Mouse (Mus musculus) hindbrain, embryonic 13.5 days (tissue): Measurements from ENCODE around the gene Gm43064. TPM values are rescaled to one million over a fixed set of nuclear protein-coding genes. Genes with fewer than 3 reads are reported as not detected.

Experiments
- ATAC-seq: fragments of 200-750 bp; cut with Nextera tagmentation; 2 replicates; pipeline ENCODE4 v1.8.0; 2017; ENCODE audit warnings: moderate TSS enrichment; ENCODE audit not compliant: low FRiP score
- H3K27ac ChIP-seq: fragments of 300-500 bp; sonication (generic); 2 replicates; pipeline ENCODE4 v1.5.1; 2015; ENCODE audit warnings: inconsistent platforms, mild to moderate bottlenecking, moderate library complexity
- H3K27me3 ChIP-seq: fragments of 300-500 bp; sonication (generic); 2 replicates; pipeline ENCODE4 v1.6.1; 2015; ENCODE audit warnings: mild to moderate bottlenecking, inconsistent platforms
- H3K36me3 ChIP-seq: fragments of 300-500 bp; sonication (generic); 2 replicates; pipeline ENCODE4 v1.6.1; 2015; ENCODE audit warnings: mild to moderate bottlenecking, inconsistent platforms
- H3K4me1 ChIP-seq: fragments of 300-500 bp; sonication (generic); replicated peaks from 2 replicates; pipeline ENCODE4 v1.6.1; 2015; ENCODE audit warnings: inconsistent platforms
- H3K4me2 ChIP-seq: fragments of 300-500 bp; sonication (generic); 2 replicates; pipeline ENCODE4 v1.6.1; 2015; ENCODE audit warnings: inconsistent platforms, mild to moderate bottlenecking, moderate library complexity
- H3K4me3 ChIP-seq: fragments of 300-500 bp; sonication (generic); 2 replicates; pipeline ENCODE4 v1.5.1; 2015; ENCODE audit warnings: mild to moderate bottlenecking, inconsistent platforms
- H3K9ac ChIP-seq: fragments of 300-500 bp; sonication (generic); 2 replicates; pipeline ENCODE4 v1.6.1; 2015; ENCODE audit warnings: mild to moderate bottlenecking, inconsistent platforms
- H3K9me3 ChIP-seq: fragments of 300-500 bp; sonication (generic); 2 replicates; pipeline ENCODE4 v1.6.1; 2016; ENCODE audit warnings: inconsistent platforms
- WGBS: fragments of 180-500 bp; shearing (Covaris S2); methylation state at CpG from one replicate; pipeline ENCODE4 v1.1.7; 2015; 5-methylcytosine and 5-hydroxymethylcytosine counted together
- polyA plus RNA-seq: library from polyadenylated mRNA; unstranded; fragments of >200 nt; fragmentation: Nextera tagmentation; extraction: Ambion mirVana; gene quantifications from 2 replicates; pipeline ENCODE4 v1.2.1, GENCODE M21; 2015

The Gm43064 gene
- 0.53 TPM in 1 of 2 replicates, not detected in the other for polyA plus RNA-seq

DNA sequence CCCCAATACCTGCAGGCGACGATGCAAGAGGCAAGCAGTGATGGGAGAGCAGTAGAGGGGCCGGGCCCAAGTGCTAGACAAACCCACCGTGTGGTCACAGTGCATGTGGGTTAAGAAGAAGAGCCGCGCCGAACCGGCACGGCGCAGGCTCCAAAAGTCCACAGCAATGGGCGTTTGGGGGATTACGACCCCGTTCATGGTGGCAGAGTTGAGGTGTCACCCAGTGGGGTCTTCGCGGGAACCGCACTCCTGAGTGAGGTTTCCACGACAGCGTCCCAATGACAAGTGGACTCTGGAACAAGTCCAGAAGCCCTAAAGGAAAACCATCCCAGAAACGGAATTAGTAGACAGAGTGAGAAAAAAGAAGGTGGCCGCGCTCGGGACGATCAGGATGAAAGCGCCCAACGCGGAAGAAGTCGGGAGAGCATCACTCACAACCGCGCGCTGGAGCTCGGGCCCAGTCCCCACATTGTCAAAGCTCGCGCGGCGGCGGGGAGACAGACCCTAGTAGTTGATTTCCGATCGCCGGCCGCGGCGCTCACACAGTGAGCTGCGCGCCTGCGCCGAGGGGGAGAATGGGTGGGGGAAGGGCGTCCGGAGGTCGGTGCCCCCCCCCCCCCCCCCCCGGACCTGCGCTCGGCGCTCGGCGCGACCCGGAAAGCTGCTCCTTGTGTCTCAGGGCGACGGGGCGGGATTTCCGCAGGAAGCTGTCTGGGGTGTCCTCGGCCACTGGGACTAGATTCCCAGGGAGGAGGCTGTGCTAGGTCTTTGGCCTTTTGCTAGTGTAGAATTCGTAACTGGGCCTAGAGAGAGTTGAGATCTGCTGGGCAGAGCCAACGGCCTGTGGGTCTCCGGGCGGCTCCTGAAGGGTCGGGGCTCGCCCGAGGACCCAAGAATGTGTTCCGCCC lies at the start of gene Gm43064, which contains the start of the genes Dclre1b and Ap4b1:
Gene Gm43064 (plus strand): TSS at position 683 of the 908 bp plus-strand sequence.
Gene Dclre1b (minus strand): TSS at position 554 of the 908 bp plus-strand sequence.
Gene Ap4b1 (plus strand): TSS at position 630 of the 908 bp plus-strand sequence.
- peaks cover 18% of the 10 kb centered on the region for H3K4me1 ChIP-seq
- peaks cover 26% of the 10 kb centered on the region for H3K36me3 ChIP-seq
- H3K27me3 ChIP-seq = no peaks in the 10 kb centered on the region
- H3K4me3 ChIP-seq = peak within 1 kb of the TSS; percentile 82
- WGBS = under 1% methylated on average over 61 of the region's 70 CpGs
- H3K27ac ChIP-seq = peak within 1 kb of the TSS; percentile 94
- peak within 1 kb of the TSS; percentile 89 for H3K9ac ChIP-seq
- peak within 1 kb of the TSS; percentile 82 for H3K4me2 ChIP-seq
- peak; percentile 99 for ATAC-seq
- H3K9me3 ChIP-seq = no peaks in the 10 kb centered on the region

DNA sequence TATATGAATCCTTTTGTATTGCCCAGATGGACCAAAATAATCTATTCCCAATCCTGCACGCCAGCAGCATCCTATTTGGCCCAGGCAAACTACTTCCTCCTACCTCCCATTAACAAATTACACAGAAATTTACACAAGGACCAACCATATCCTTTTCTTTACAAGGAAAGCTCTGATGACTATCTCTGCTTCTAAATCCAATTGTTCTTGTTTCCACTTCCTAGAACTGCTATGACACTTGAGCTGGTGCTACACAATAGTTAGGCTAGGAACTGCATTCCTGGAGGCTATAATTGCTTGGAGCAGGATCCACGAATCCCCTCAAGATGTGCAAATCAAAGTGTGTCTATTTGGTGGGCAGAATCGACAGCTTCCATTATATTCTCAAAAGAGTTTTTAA lies 42.6 kb upstream of the Gm43064 start:
- Histone ChIP-seq H3K4me1 (peaks cover 3% of the 10 kb centered on the region; the same call in 1 of the 2 replicates), H3K27me3 (no peaks in the 10 kb centered on the region), H3K9ac (no peak overlapping the region), H3K4me2 (no peak overlapping the region), H3K4me3 (no peak overlapping the region), H3K9me3 (no peaks in the 10 kb centered on the region), H3K36me3 (peaks cover 28% of the 10 kb centered on the region), H3K27ac (no peak overlapping the region)
- WGBS = 79% methylated on average over 3 of the region's 3 CpGs
- ATAC-seq = no peak

DNA sequence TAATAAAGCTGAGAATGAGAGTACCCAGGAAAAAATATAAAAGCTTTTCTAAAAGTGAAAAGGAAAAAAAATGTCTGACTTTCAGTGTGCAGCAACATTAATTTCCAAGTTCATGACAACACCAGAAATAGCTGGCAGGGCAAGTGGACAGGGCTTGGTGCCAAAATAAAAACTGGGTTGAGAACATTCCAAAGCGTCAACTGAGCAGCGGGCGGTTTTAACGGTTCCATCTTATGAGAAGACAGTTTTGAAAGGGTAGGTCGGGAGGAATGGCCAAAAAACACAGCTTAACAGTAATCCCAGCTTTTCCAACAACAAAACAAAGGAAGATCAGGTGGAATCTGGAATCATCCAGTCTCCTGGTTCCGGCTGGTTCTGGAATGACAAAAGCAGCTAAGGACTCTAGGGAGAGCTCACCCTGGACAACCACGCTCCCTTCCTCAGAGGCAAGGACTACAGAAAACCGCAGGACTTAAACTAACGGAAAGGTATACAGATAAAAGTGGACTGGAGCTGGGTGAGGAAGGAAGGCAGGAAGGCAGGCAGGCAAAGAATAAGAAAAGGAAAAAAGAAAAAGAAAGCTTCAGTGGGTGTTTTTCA lies 37.7 kb upstream of the Gm43064 start:
- H3K36me3 ChIP-seq = peaks cover 18% of the 10 kb centered on the region
- no peak overlapping the region for H3K4me2 ChIP-seq
- H3K4me3 ChIP-seq = no peak overlapping the region
- ATAC-seq = no peak
- WGBS = 81% methylated on average over 9 of the region's 9 CpGs
- no peak overlapping the region for H3K9ac ChIP-seq
- no peaks in the 10 kb centered on the region for H3K27me3 ChIP-seq
- H3K4me1 ChIP-seq = peaks cover 11% of the 10 kb centered on the region; the same call in 1 of the 2 replicates
- no peaks in the 10 kb centered on the region for H3K9me3 ChIP-seq
- H3K27ac ChIP-seq = no peak overlapping the region

DNA sequence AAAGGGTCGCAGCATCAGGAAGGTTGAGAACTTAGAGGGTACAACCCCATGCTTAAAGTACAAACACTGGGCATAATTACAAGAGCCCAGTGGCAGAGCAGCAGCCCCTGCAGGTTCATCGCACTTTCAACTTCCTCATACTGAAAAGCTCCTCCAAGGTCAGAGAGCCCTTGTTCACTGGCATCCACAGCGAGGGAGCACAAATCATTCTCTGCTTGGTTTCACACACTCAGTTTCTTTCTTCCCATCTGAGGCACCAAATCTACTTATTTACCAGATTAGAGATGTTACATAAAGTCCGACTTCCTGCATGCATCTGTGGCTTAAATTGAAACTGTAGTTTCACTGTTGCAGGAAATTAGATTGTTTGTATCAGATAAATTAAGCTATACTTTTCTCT lies 36.5 kb upstream of the Gm43064 start:
- Histone ChIP-seq H3K4me1 (peaks cover 11% of the 10 kb centered on the region; the same call in 1 of the 2 replicates), H3K27ac (no peak overlapping the region), H3K27me3 (no peaks in the 10 kb centered on the region), H3K4me3 (no peak overlapping the region), H3K9me3 (no peaks in the 10 kb centered on the region), H3K4me2 (no peak overlapping the region), H3K9ac (no peak overlapping the region), H3K36me3 (peaks cover 28% of the 10 kb centered on the region)
- ATAC-seq = no peak
- 84% methylated on average over 4 of the region's 4 CpGs for WGBS

DNA sequence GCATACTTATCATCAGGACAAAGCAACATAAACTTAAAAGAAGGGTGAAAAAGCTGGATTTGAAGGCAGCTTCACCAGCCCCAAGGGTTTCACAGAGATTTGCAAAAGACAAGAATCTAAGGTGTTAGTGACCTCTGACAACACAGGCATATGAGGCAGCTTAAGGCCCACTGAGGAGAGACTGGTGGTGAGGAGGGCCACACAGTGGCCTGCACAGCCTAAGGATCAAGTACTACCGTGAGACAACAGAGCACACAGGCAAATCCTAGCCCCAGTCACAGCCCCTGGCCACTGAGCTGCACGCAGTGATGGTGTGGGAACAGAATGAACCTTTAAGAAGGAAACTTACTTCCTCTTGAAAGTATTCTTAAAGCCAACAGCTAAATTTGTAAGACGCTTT lies 35.9 kb upstream of the Gm43064 start:
- no peaks in the 10 kb centered on the region for H3K27me3 ChIP-seq
- H3K27ac ChIP-seq = no peak overlapping the region; the same call in 1 of the 2 replicates
- no peak overlapping the region for H3K4me2 ChIP-seq
- H3K4me1 ChIP-seq = peaks cover 11% of the 10 kb centered on the region; the same call in 1 of the 2 replicates
- 93% methylated on average over 3 of the region's 3 CpGs for WGBS
- H3K9me3 ChIP-seq = no peaks in the 10 kb centered on the region
- no peak overlapping the region for H3K9ac ChIP-seq
- H3K4me3 ChIP-seq = no peak overlapping the region
- peaks cover 27% of the 10 kb centered on the region for H3K36me3 ChIP-seq
- no peak for ATAC-seq

DNA sequence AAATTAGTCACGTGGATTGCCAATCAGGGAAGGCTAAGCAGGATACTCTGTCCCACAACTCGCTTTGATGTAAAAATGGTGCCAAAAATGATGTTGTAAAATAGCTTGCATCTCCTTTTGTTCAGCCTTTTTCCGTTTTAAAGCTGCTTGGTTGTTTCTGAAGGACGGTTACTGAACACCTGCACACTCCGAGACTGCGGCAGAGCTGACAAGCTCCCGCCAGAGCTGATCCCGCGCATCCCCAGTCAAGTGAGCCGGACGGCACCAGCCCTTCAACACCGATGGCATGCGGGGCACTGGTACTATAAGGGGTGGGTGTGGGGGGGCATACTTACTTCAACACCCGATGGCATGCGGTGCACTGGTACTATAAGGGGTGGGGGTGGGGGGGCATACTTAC lies 35.4 kb upstream of the Gm43064 start:
- Histone ChIP-seq H3K36me3 (peaks cover 23% of the 10 kb centered on the region), H3K9ac (no peak overlapping the region), H3K27me3 (no peaks in the 10 kb centered on the region), H3K4me3 (no peak overlapping the region), H3K4me1 (peaks cover 11% of the 10 kb centered on the region; the same call in 1 of the 2 replicates), H3K27ac (no peak overlapping the region), H3K9me3 (no peaks in the 10 kb centered on the region), H3K4me2 (no peak overlapping the region)
- ATAC-seq = no peak
- 93% methylated on average over 15 of the region's 15 CpGs for WGBS

DNA sequence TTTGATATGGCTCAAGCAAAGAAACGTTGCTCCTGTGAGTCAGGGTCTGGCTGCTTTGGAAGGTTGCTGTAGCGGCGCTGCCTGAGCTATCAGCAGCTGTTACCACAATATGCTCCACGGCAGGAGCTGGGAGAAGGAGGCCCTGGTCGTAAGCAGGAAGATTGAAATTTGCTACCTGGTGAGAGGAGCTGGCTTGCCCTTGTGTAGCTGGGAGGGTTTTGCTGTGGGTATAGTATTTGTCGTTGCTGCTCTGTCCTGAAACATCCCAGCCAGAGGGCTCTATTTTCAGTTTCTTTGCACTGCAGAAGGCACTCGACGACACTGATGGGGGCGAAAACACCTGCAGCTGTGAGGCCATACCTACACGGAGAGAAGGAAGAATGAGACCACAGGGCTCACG lies 31.4 kb upstream of the Gm43064 start:
- ATAC-seq = no peak
- no peaks in the 10 kb centered on the region for H3K9me3 ChIP-seq
- no peak overlapping the region for H3K4me2 ChIP-seq
- H3K27ac ChIP-seq = no peak overlapping the region
- H3K27me3 ChIP-seq = no peaks in the 10 kb centered on the region
- WGBS = 90% methylated on average over 11 of the region's 11 CpGs
- H3K9ac ChIP-seq = no peak overlapping the region; the same call in 1 of the 2 replicates
- H3K4me3 ChIP-seq = no peak overlapping the region
- 0 out of 2 replicates have a peak, but pooled peaks cover 5% of the 10 kb centered on the region for H3K4me1 ChIP-seq
- H3K36me3 ChIP-seq = peaks cover 18% of the 10 kb centered on the region

DNA sequence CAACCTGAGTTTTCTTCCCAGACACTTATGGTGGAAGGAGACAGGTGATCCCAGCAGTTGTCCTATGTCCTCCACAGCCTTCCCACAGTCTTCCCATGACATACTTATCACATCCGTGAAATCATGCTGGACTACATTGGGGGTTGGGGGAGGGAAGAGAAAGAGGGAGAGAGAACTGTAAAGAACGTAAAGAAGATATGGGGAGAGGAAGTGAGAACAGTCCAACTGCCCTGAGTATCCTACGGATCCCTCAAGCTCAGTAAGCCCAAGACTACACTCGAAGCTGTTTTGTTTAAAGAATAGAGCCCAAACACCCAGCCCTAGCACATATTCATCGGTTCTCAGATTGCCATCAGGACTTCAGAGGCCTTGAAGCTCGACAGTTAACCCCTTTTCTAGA lies 30.7 kb upstream of the Gm43064 start:
- Histone ChIP-seq H3K4me3 (no peak overlapping the region), H3K9me3 (no peaks in the 10 kb centered on the region), H3K4me1 (no peaks in the 10 kb centered on the region), H3K9ac (no peak overlapping the region), H3K36me3 (peaks cover 18% of the 10 kb centered on the region), H3K27me3 (no peaks in the 10 kb centered on the region), H3K27ac (no peak overlapping the region), H3K4me2 (no peak overlapping the region)
- no peak for ATAC-seq
- WGBS = 92% methylated on average over 6 of the region's 6 CpGs

DNA sequence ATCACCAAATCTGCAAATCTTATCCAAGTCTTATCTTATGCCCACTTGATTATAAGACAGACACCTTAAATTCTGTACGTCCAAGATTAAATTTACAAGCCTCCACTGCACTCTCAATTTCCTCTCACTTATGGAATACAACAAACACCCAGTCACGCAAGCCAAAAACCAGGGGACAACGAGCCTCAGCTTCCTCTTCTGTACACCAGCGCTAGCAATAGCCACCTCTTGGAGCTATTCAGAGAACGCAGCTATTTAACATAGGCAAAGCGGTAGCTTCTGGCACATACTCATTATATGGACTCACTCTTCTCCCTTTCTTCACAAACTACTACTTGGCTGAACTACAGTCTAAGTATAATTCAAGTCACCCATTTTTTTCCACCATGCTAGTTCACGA lies 30.2 kb upstream of the Gm43064 start:
- H3K27me3 ChIP-seq = no peaks in the 10 kb centered on the region
- H3K4me2 ChIP-seq = no peak overlapping the region
- no peak overlapping the region for H3K9ac ChIP-seq
- no peaks in the 10 kb centered on the region for H3K4me1 ChIP-seq
- 83% methylated on average over 7 of the region's 7 CpGs for WGBS
- H3K4me3 ChIP-seq = no peak overlapping the region
- no peak overlapping the region for H3K27ac ChIP-seq
- no peak for ATAC-seq
- peaks cover 18% of the 10 kb centered on the region for H3K36me3 ChIP-seq
- no peaks in the 10 kb centered on the region for H3K9me3 ChIP-seq

DNA sequence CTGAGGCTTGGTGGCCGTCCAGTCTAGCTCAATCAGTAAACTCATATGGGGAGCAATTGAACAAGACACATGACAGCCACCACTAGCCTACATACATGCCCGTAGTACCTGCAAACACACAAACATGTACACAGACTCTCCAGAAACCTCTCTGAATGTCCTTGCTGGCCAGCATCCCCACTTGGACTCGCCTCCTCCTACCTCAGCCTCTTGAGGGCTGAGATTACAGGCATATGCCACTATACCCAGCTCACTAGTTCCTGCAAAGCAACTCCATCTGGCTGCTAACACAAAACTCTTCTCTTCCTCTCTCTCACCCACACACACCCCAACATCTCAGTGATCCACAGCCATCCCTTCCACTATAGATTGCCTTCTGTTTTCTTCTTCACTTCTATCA lies 29.1 kb upstream of the Gm43064 start:
- peak overlapping the region; percentile 5; the same call in 1 of the 2 replicates for H3K27ac ChIP-seq
- H3K36me3 ChIP-seq = peaks cover 18% of the 10 kb centered on the region
- H3K9ac ChIP-seq = no peak overlapping the region
- no peaks in the 10 kb centered on the region for H3K9me3 ChIP-seq
- no peak overlapping the region for H3K4me3 ChIP-seq
- 97% methylated on average over 3 of the region's 3 CpGs for WGBS
- no peak for ATAC-seq
- no peaks in the 10 kb centered on the region for H3K27me3 ChIP-seq
- no peaks in the 10 kb centered on the region for H3K4me1 ChIP-seq
- H3K4me2 ChIP-seq = no peak overlapping the region

DNA sequence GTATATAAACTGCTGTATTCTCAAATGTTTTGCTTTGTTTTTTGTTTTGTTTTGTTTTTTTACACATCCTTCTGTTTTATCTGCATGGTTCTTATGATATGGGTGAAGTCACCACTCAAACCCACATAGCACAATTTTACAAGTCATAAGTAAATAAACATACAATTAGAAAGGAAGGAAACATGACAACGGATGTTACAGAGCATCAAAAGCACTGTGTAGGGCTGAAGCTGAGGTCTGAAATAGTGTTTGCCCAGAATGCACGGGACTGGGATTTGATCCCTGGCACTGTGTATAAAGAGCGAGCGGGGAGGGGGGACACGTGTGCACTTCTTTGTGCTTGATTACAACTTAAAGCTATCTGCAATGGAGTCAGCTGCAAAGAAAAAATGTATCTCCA lies 28.6 kb upstream of the Gm43064 start:
- H3K36me3 ChIP-seq = peaks cover 14% of the 10 kb centered on the region
- H3K27ac ChIP-seq = no peak overlapping the region
- H3K9ac ChIP-seq = no peak overlapping the region
- WGBS = 87% methylated on average over 5 of the region's 5 CpGs
- no peaks in the 10 kb centered on the region for H3K9me3 ChIP-seq
- no peaks in the 10 kb centered on the region for H3K27me3 ChIP-seq
- H3K4me3 ChIP-seq = no peak overlapping the region
- no peak overlapping the region for H3K4me2 ChIP-seq
- ATAC-seq = no peak
- H3K4me1 ChIP-seq = no peaks in the 10 kb centered on the region

DNA sequence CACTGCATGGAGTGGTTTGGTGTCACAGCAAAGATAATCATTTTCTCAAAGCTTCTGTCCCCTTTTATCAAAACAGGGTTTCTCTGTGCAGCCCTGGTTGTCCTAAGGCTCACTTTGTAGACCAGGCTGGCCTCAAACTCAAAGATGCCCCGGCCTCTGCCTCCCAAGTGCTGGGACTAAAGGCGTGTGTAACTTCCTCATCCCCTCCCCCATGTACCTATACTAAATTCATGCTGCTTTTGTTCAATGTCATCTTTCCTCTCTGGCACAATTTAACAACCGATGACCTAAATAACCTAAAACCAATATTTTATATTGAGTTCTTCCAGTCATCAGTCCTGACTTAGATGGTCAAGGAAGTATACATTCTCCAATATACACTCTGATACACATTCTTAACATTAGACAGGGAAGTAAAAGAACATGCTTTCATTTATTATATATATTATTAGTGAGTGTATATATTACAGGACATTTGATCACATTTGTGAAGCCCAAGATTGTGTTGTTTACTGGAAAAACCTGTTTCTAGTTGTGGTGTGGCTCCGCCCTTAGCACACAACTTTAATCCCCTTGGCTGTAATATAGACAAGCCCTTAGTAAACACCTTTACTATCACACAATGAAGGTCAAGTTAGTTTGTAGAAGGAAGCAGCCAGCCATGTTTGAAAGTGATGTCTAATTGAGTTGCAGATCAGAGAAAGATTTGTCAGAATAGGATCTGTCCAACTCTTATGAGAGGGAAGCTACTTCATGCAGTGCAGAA lies 26.3 kb upstream of the Gm43064 start:
- no peak overlapping the region for H3K4me3 ChIP-seq
- WGBS = 87% methylated on average over 4 of the region's 4 CpGs
- H3K9ac ChIP-seq = no peak overlapping the region
- peaks cover 1% of the 10 kb centered on the region; the same call in 1 of the 2 replicates for H3K36me3 ChIP-seq
- H3K27me3 ChIP-seq = no peaks in the 10 kb centered on the region
- no peaks in the 10 kb centered on the region for H3K9me3 ChIP-seq
- no peak for ATAC-seq
- H3K27ac ChIP-seq = no peak overlapping the region
- no peak overlapping the region for H3K4me2 ChIP-seq
- H3K4me1 ChIP-seq = peaks cover 6% of the 10 kb centered on the region; the same call in 1 of the 2 replicates
